Mouse (Mus musculus) heart, postnatal 0 days (tissue): ENCODE measurements around the gene Olfr70.

Experiments
- CTCF ChIP-seq: IDR thresholded peaks from 2 replicates; pipeline ENCODE4 v1.5.1; 2016; ENCODE audit warnings: antibody characterized with exemption, control low read depth, low read depth
- EP300 ChIP-seq: IDR thresholded peaks from 2 replicates; pipeline ENCODE4 v1.6.1; 2016; ENCODE audit warnings: antibody characterized with exemption, low read depth

- TF ChIP-seq CTCF (no peak), EP300 (no peak)
Measured at GRCm38 (mm10) chr4:43729126-43729525, 28.5 kb upstream of the Olfr70 start.
